Mouse (Mus musculus) 3134 (cell line): Measurements from ENCODE around the gene Daxx.
"Not testable (repeated sequence)": the region's sequence is repeated elsewhere in the genome, so short reads cannot be mapped to it uniquely, and the experiment has no call there.

Source experiments
- DNase-seq: peaks from one replicate; pipeline ENCODE4 v3.0.0-alpha.2; 2011; ENCODE audit warnings: low spot score; ENCODE audit not compliant: insufficient read length; ENCODE audit errors: extremely low read depth

The Daxx gene

GRCm38 (mm10) chr17:33902079-33902478 is 7.1 kb upstream of the Daxx start:
- DNase-seq: no peak

DNA sequence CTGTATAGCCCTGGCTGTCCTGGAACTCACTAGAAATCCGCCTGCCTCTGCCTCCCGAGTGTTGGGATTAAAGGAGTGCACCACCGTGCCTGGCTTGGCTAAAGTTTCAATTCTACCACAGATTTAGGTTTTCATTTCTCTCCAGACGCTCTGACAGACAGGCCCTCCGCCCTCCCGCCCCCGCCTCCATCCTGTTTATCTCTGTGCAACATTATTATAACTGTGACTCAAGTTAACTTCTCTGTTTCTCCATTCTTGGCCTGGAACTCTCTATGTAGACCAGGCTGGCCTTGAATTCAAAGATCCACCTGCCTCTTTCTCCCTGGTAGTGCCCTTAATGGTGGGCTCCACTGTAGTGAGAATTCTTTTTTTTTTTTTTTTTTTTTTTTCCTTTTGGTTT is 6.7 kb upstream of the Daxx start:
- no peak for DNase-seq

GRCm38 (mm10) chr17:33903911-33904651 is 5.1 kb upstream of the Daxx start:
- DNase-seq: not testable (repeated sequence)

GRCm38 (mm10) chr17:33904835-33905234 is 4.4 kb upstream of the Daxx start, which contains the start of gene Platr17:
Gene Platr17, plus strand, starts transcription at chr17:33905135.
- not testable (repeated sequence) for DNase-seq

DNA sequence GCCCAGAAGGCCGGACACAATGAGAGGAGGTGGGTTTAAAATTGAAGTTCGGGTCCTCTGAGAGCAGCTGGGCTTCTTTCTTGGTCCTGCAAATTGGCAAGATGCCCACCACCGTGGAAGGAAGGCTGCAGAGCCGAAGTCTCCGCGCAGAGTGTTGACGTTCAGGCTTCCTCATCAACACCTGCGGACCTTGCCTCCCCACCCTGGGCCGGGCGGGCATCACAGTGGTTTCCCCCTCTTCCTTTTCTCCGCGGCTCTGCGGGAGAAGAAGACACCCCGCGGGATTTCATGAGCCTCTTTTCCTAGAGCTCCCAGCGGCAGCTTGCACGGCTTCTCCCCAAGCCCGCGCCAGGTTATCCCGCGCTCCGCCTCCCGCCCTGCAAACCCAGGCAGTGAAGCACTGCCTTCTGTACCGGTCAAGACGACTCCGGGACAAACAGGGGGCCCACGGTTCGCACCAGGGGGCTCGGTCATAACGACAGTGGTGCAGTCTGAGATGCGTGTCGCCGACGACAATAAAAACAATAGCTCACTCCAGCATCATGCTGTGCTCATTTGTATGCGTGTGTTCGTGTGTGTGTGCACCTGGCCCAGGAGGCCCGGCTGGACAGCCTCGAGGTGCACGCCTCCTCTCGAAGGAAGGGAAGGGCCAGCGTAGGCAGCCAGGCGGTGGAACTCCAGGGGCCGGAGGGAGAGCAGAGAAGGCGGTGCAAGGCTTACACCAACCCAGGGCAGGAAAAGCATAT is 710 bp upstream of the Daxx start:
- DNase-seq: peak; percentile 73

GRCm38 (mm10) chr17:33909869-33910250 is 646 bp downstream of the Daxx start:
- DNase-seq: no peak

DNA sequence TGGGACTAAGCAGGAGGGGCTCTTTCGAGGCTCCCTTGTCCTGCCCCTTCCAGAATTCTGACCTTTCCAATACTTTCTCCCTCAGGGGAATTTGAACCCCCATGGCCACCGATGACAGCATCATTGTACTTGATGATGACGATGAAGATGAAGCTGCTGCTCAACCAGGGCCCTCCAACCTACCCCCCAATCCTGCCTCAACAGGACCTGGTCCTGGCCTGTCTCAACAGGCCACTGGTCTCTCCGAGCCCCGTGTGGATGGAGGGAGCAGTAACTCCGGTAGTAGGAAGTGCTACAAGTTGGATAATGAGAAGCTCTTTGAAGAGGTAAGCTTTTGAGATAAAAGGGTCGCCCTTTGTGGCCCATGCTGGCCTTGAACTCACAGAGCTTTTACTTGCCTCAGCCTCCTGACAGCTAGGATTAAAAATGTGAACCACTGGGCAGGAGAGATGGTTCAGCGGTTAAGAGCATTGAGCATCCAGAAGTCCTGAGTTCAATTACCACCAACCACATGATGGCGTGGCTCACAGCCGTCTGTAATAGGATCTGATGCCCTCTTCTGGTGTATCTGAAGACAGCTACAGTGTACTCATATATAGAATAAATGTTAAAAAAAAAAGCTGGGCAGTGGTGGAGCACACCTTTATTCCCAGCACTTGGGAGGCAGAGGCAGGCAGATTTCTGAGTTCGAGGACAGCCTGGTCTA is 1.3 kb downstream of the Daxx start:
- DNase-seq: no peak

DNA sequence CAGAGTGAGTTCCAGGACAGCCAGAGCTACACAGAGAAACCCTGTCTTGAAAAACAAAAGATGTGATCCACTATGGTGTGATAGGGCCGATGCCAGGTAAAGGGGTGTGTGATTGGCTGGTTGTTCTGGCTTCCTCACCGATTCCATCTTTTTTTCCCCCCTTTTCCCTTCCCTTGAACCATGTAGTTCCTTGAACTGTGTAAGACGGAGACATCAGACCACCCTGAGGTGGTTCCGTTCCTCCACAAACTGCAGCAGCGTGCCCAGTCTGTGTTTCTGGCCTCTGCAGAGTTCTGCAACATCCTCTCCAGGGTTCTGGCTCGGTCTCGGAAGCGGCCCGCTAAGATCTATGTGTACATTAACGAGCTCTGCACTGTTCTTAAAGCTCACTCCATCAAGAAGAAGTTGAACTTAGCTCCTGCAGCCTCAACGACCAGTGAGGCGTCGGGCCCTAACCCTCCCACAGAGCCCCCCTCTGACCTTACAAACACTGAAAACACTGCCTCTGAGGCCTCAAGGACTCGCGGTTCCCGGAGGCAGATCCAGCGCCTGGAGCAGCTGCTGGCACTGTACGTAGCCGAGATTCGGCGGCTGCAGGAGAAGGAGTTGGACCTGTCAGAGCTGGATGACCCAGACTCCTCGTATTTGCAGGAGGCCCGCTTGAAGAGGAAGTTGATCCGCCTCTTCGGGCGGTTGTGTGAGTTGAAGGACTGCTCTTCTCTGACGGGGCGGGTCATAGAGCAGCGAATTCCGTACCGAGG is 2.0 kb downstream of the Daxx start:
- DNase-seq: no peak

DNA sequence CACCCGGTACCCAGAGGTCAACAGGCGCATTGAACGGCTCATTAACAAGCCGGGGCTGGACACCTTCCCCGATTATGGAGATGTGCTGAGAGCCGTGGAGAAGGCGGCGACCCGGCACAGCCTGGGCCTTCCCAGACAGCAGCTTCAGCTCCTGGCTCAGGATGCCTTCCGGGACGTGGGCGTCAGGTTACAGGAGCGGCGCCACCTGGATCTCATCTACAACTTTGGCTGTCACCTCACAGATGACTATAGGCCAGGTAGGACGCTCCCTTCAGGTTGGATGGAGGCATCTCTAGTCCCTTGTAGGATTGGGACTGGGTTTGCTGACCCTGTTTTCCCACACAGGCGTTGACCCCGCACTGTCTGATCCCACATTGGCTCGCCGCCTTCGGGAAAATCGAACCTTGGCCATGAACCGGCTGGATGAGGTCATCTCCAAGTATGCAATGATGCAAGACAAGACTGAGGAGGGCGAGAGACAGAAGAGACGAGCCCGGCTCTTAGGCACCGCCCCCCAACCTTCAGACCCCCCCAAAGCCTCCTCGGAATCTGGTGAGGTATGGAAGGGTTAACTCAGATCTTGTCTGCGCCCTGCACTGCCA is 2.7 kb downstream of the Daxx start:
- no peak for DNase-seq

DNA sequence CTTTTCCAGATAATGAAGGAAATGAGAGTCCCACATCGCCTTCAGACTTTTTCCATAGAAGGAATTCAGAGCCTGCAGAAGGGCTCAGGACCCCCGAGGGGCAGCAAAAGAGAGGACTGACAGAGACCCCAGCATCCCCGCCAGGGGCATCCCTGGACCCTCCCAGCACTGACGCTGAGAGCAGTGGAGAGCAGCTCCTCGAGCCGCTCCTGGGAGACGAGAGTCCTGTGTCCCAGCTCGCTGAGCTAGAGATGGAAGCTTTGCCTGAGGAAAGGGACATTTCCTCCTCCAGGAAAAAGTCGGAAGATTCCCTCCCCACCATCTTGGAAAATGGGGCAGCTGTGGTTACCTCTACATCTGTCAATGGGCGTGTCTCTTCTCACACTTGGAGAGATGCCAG is 4.0 kb downstream of the Daxx start:
- DNase-seq: no peak

GRCm38 (mm10) chr17:33913905-33914304 is 4.7 kb downstream of the Daxx start:
- no peak for DNase-seq

GRCm38 (mm10) chr17:33914969-33915391 is 5.8 kb downstream of the Daxx start:
- DNase-seq: no peak

DNA sequence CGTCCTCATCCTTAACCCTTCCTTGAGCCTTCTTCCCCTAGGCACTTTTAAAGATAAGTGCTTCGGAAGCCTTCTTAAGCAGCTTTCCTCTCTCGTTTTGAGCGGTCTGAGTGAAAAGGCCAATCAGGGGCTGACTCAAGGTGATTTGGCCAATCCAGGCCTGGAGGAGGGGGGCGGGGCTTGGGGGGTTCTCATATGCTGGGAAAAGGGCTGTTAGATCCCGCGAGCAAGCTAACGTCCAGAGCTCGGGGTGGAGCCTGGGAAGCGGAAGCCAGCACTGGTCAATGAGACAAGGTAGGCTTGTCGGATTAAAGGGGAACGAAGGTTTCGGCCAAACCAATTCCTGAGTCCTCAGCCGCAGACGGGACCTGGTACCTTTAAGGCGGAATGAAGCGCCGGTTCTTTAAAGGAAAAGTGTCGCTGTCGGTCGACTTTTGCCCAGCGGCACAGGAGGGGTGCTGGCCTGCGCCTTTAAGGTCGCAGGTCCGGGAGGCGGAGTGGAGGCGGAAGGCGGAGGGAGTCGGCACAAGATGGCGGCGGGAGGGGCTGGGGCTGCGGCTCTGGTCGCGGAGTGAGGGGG is 6.5 kb downstream of the Daxx start, which contains the start of the genes Tapbp and Zbtb22:
Gene Tapbp (plus strand): TSS at position 229 of the 580 bp plus-strand sequence.
Gene Zbtb22 (plus strand): TSS at position 234 of the 580 bp plus-strand sequence.
- peak; percentile 95 for DNase-seq

DNA sequence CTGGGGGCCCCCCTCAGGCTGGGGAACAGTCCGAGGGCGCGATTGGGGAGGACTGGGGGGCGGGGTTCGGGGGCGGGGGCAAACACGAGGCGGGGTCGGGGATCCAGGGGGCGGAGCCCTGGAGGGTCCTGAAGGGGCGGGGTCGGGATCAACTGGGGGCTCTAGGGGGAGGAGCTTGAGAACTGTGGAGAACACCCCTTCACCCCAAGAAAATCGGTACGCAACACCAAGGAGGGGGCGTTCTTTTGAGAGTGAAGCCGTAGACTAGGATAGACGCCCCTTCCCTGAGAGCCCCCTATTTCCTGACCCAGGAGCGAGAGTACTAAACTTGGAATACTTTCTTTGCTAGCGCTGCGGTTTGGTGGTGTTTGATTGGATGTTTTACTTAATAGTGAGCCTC is 7.1 kb downstream of the Daxx start:
- DNase-seq: no peak

DNA sequence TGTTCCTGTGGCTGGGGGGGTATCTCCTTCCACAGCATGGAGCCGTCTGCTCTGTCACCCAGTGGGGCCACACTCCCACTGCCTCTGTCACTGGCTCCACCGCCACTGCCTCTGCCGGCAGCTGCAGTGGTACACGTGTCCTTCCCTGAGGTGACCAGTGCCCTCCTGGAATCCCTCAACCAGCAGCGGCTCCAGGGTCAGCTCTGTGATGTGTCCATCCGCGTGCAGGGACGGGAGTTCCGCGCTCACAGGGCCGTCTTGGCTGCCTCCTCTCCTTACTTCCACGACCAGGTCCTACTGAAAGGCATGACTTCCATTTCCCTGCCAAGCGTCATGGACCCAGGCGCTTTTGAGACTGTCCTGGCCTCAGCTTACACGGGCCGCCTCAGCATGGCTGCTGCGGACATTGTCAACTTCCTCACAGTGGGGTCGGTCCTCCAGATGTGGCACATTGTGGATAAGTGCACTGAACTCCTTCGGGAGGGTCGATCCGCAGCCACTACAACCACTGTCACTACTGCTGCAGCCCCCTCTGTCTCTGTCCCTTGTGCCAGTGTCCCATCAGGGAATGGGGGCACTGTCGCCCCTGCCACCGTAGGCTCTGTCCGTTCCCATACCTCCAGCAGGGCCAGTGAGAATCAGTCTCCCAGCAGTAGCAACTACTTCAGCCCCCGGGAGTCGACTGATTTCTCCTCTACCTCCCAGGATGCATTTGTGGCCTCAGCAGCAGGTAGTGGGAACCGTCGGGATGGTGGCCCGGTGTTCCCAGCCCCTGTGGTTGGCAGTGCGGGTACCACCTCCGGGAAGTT is 7.8 kb downstream of the Daxx start:
- DNase-seq: no peak

GRCm38 (mm10) chr17:33917656-33918292 is 8.6 kb downstream of the Daxx start:
- DNase-seq: no peak

DNA sequence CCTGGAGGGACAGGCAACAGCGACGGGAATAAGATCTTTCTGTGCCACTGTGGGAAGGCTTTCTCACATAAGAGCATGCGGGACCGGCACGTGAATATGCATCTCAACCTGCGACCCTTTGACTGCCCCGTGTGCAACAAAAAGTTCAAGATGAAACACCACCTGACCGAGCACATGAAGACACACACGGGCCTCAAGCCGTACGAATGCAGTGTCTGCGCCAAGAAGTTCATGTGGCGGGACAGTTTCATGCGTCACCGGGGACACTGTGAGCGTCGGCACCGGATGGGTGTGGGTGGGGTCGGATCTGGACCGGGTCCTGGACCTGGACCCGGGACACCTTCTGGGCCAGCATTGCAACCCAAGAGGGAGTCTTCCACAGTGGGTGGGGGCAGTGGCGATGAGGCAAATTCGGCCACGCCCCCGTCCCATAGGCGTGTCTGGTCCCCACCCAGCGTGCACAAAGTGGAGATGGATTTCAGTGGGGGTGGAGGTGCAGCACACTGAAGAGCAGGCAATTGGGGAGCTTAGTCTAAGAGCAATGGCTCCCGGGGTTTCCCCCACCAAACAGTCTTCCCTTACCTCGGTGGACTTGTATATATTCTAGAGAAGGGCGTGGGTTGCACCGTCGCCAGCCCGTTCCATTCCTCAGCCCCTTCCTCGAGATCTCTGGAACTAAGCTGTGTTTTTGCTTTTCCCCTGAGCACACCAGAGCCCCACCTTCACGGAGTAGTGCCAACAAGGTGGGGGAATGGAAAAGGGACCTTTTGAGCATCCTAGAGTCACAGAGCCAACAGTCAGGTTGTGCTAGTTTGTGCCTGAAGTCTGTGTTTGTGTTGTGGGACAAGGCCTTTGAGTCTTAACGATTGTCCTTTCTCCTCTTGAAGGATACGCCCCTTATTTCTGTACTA is 9.3 kb downstream of the Daxx start:
- no peak for DNase-seq
